Mouse (Mus musculus) CH12.LX (cell line): ENCODE data around the gene Sertad1. TPM values are rescaled to one million over a fixed set of nuclear protein-coding genes. Genes with fewer than 3 reads are reported as not detected.
A peak's percentile ranks its signal among the peaks of the same experiment; 100 is the strongest.

ENCODE experiments used
- DNase-seq: peaks from one replicate; pipeline ENCODE4 v3.0.0-alpha.2; 2013; ENCODE audit errors: extremely low read depth
- H3K27ac ChIP-seq: 2 replicates; pipeline ENCODE4 v1.5.1; 2012; ENCODE audit warnings: low read depth, mild to moderate bottlenecking, control low read depth, moderate library complexity; ENCODE audit not compliant: insufficient read depth
- H3K27me3 ChIP-seq: replicated peaks from 2 replicates; pipeline ENCODE3; 2012; ENCODE audit warnings: inconsistent platforms
- H3K36me3 ChIP-seq, 2 experiments: replicated peaks in 1 of 2; 2 replicates each; pipeline versions ENCODE3 to v1.6.1; 2012; ENCODE audit warnings: inconsistent platforms in 1 of 2, low read length in 1 of 2, mild to moderate bottlenecking in 1 of 2, mixed read lengths in 1 of 2, moderate library complexity in 1 of 2; ENCODE audit not compliant: control insufficient read depth in 1 of 2, insufficient read depth in 1 of 2
- H3K4me1 ChIP-seq, 2 experiments: 2 replicates each; pipeline ENCODE4 v1.6.1; 2012; ENCODE audit warnings: inconsistent platforms in 1 of 2, moderate library complexity in 1 of 2; ENCODE audit not compliant: insufficient read depth in 2 of 2, control insufficient read depth in 1 of 2
- H3K4me2 ChIP-seq: 2 replicates; pipeline ENCODE4 v1.6.1; 2012; ENCODE audit warnings: low read depth, mild to moderate bottlenecking, control low read depth; ENCODE audit not compliant: poor library complexity, insufficient read depth, severe bottlenecking
- H3K4me3 ChIP-seq, 3 experiments: fragments of 150-350 bp in 1 of 3; sonication (generic) in 1 of 3; replicated peaks in 1 of 3; 2 replicates each; pipeline versions ENCODE3 to v1.5.1; 2011 to 2012; ENCODE audit warnings: low read depth in 2 of 3, low read length in 2 of 3, mild to moderate bottlenecking in 2 of 3, moderate library complexity in 2 of 3, control low read depth in 1 of 3, improper control_type of control experiment in 1 of 3, inconsistent platforms in 1 of 3, mixed read lengths in 1 of 3; ENCODE audit not compliant: poor library complexity in 1 of 3
- H3K79me2 ChIP-seq: replicated peaks from 2 replicates; pipeline ENCODE4 v1.6.1; 2012; ENCODE audit warnings: mild to moderate bottlenecking, moderate library complexity; ENCODE audit not compliant: control insufficient read depth, poor library complexity, insufficient read depth, severe bottlenecking; ENCODE audit errors: extremely low read depth
- H3K9ac ChIP-seq: 2 replicates; pipeline ENCODE4 v1.6.1; 2012; ENCODE audit warnings: low read depth, mild to moderate bottlenecking, control low read depth, moderate library complexity; ENCODE audit not compliant: insufficient read depth
- H3K9me3 ChIP-seq: replicated peaks from 2 replicates; pipeline ENCODE3; 2012; ENCODE audit warnings: low read length, inconsistent platforms, mixed read lengths
- BHLHE40 ChIP-seq: IDR thresholded peaks from 2 replicates; pipeline ENCODE4 v1.6.1; 2011; ENCODE audit warnings: mild to moderate bottlenecking, low read depth, low read length, improper control_type of control experiment
- CHD1 ChIP-seq: IDR thresholded peaks from 2 replicates; pipeline ENCODE4 v1.6.1; 2012; ENCODE audit warnings: low read depth, low read length, improper control_type of control experiment, inconsistent platforms
- E2F4 ChIP-seq: IDR thresholded peaks from 2 replicates; pipeline ENCODE4 v1.6.1; 2011; ENCODE audit warnings: low read depth, low read length, improper control_type of control experiment; ENCODE audit not compliant: insufficient replicate concordance
- ETS1 ChIP-seq: conservative IDR thresholded peaks from 2 replicates; pipeline ENCODE4 v1.6.1; 2012; ENCODE audit warnings: low read depth, mild to moderate bottlenecking, inconsistent platforms, low read length, improper control_type of control experiment, moderate library complexity
- GABPA ChIP-seq: IDR thresholded peaks from 2 replicates; pipeline ENCODE4 v1.6.1; 2012; ENCODE audit warnings: low read depth, low read length, improper control_type of control experiment, inconsistent platforms; ENCODE audit not compliant: insufficient replicate concordance
- IRF4 ChIP-seq: IDR thresholded peaks from 2 replicates; pipeline ENCODE4 v1.6.1; 2014; ENCODE audit warnings: low read depth, mild to moderate bottlenecking, inconsistent platforms, low read length, improper control_type of control experiment
- KAT2A ChIP-seq: IDR thresholded peaks from 2 replicates; pipeline ENCODE4 v1.6.1; 2012; ENCODE audit warnings: low read length, improper control_type of control experiment, inconsistent platforms; ENCODE audit not compliant: insufficient replicate concordance
- MAFK ChIP-seq: IDR thresholded peaks from 2 replicates; pipeline ENCODE4 v1.6.1; 2011; ENCODE audit warnings: low read length, improper control_type of control experiment; ENCODE audit not compliant: insufficient replicate concordance
- MAX ChIP-seq: IDR thresholded peaks from 2 replicates; pipeline ENCODE4 v1.6.1; 2011; ENCODE audit warnings: low read length, improper control_type of control experiment
- MEF2A ChIP-seq: IDR thresholded peaks from 2 replicates; pipeline ENCODE4 v1.6.1; 2014; ENCODE audit warnings: low read depth, mild to moderate bottlenecking, inconsistent platforms, low read length, improper control_type of control experiment, borderline replicate concordance
- NELFE ChIP-seq: IDR thresholded peaks from 2 replicates; pipeline ENCODE4 v1.6.1; 2011; ENCODE audit warnings: low read depth, low read length, improper control_type of control experiment
- NRF1 ChIP-seq: IDR thresholded peaks from 2 replicates; pipeline ENCODE4 v1.6.1; 2014; ENCODE audit warnings: low read depth, mild to moderate bottlenecking, inconsistent platforms, low read length, improper control_type of control experiment, moderate library complexity
- POLR2A ChIP-seq: IDR thresholded peaks from 2 replicates; pipeline ENCODE4 v1.6.1; 2011; ENCODE audit warnings: low read depth, mild to moderate bottlenecking, improper control_type of control experiment, low read length
- RAD21 ChIP-seq: IDR thresholded peaks from 2 replicates; pipeline ENCODE4 v1.6.1; 2011; ENCODE audit warnings: low read depth, mild to moderate bottlenecking, low read length, improper control_type of control experiment, moderate library complexity
- RCOR1 ChIP-seq: conservative IDR thresholded peaks from 2 replicates; pipeline ENCODE4 v1.6.1; 2012; ENCODE audit warnings: low read depth, mild to moderate bottlenecking, inconsistent platforms, low read length, improper control_type of control experiment
- SIN3A ChIP-seq: IDR thresholded peaks from 2 replicates; pipeline ENCODE4 v1.6.1; 2012; ENCODE audit warnings: low read length, improper control_type of control experiment, inconsistent platforms
- SMC3 ChIP-seq: IDR thresholded peaks from 2 replicates; pipeline ENCODE4 v1.6.1; 2011; ENCODE audit warnings: low read depth, low read length, improper control_type of control experiment
- TBP ChIP-seq: conservative IDR thresholded peaks from 2 replicates; pipeline ENCODE4 v1.6.1; 2011; ENCODE audit warnings: low read depth, low read length, improper control_type of control experiment
- TCF12 ChIP-seq: IDR thresholded peaks from 2 replicates; pipeline ENCODE4 v1.6.1; 2014; ENCODE audit warnings: low read depth, mild to moderate bottlenecking, inconsistent platforms, low read length, improper control_type of control experiment
- USF1 ChIP-seq: IDR thresholded peaks from 2 replicates; pipeline ENCODE4 v1.6.1; 2014; ENCODE audit warnings: low read depth, mild to moderate bottlenecking, inconsistent platforms, low read length, improper control_type of control experiment
- USF2 ChIP-seq: conservative IDR thresholded peaks from 2 replicates; pipeline ENCODE4 v1.6.1; 2011; ENCODE audit warnings: low read depth, low read length, improper control_type of control experiment
- ZNF384 ChIP-seq: IDR thresholded peaks from 2 replicates; pipeline ENCODE4 v1.6.1; 2012; ENCODE audit warnings: low read depth, low read length, improper control_type of control experiment, inconsistent platforms
- dilution Hi-C: fragments of 300-500 bp; cut with MboI; formaldehyde crosslinking; loops from 2 replicates; pipeline ENCODE4 v1.14.3; 2020; ENCODE audit warnings: low sequenced_read_pairs; ENCODE audit not compliant: extremely low pct_unique_long_range_greater_than_20kb, extremely low pct_ligation_motif_present
- in situ Hi-C: fragments of 300-500 bp; cut with MboI; formaldehyde crosslinking; loops from 3 replicates; pipeline ENCODE4 v1.14.3; 2019; ENCODE audit warnings: low sequenced_read_pairs, low pct_ligation_motif_present, low pct_unique_long_range_greater_than_20kb, mixed read lengths
- polyA plus RNA-seq: library from polyadenylated mRNA; unstranded; fragments of >175 nt; gene quantifications from 2 replicates; pipeline ENCODE4 v1.2.1, GENCODE M21; 2012; ENCODE audit warnings: low read depth; ENCODE audit not compliant: insufficient read length
- total RNA-seq, 2 experiments: library from RNA; depleted of rRNA; stranded (reverse); fragments of 300-350 nt in 1 of 2; fragments of >200 nt in 1 of 2; gene quantifications; 2 replicates each; pipeline ENCODE4 v1.2.3; 2012 to 2014

Gene Sertad1
- total and polyA plus RNA-seq, 3 experiments: 5.0 to 9.1 (median 8.3) TPM

DNA sequence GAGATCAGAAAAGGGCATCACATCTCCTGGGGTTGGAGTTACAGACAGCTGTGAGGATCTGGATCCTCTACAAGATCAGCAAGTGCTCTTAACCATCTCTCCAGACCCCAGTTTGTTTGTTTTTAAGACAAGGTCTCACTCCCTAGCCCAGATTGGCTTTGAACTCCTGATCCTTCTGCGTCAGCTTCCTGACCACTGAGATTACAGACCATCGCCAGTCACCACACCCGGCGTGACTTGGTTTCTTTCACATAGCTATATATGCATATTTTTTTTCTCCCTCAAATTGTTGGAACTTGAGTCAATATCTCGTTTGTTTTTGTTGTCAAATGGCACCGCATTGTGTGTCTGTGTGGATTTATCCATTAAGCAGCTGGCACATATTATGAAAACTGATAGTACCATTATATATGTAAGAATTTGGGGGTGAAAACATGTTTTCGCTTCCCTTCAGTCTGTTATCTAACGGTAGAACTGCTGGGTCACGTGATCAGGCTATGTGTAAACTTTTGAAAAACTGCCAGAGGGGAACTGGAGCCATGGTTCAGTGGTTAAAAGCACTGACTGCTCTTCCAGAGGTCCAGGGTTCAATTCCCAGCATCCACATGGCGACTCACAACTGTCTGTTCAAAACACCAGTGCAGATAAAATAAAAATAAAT is 32.1 kb upstream of the Sertad1 start:
- H3K9ac ChIP-seq: no peak overlapping the region
- peaks cover 0 to 11% of the 10 kb centered on the region in 2 experiments; a peak in 2 of 4 replicates for H3K4me1 ChIP-seq
- peaks cover 2% of the 10 kb centered on the region for H3K9me3 ChIP-seq
- no peaks in the 10 kb centered on the region for H3K27me3 ChIP-seq
- H3K4me3 ChIP-seq: no peak overlapping the region
- H3K4me2 ChIP-seq: no peak overlapping the region
- no peak for TF ChIP-seq POLR2A
- TF ChIP-seq E2F4: no peak
- no peak for TF ChIP-seq MEF2A
- no peak for TF ChIP-seq SIN3A
- TF ChIP-seq USF2: peak; percentile 52
- no peak for TF ChIP-seq RCOR1
- peak; percentile 57 for TF ChIP-seq USF1
- peak; percentile 27; the same call in 1 of the 2 replicates for TF ChIP-seq BHLHE40
- no peak for TF ChIP-seq CHD1
- no peak for TF ChIP-seq ZNF384
- no peak for TF ChIP-seq KAT2A
- TF ChIP-seq TCF12: no peak
- TF ChIP-seq IRF4: no peak
- no peak for TF ChIP-seq MAFK
- no peak for TF ChIP-seq NELFE
- TF ChIP-seq SMC3: no peak
- no peak for TF ChIP-seq MAX
- no peak for TF ChIP-seq GABPA
- TF ChIP-seq RAD21: no peak
- TF ChIP-seq ETS1: no peak
- 0 out of 2 replicates have a peak, but pooled peaks have one; percentile 50 for TF ChIP-seq TBP
- no peak for TF ChIP-seq NRF1
- no peak for DNase-seq
- in situ Hi-C loops (no loop called here), dilution Hi-C loops (no loop called here)
- no peak overlapping the region for H3K27ac ChIP-seq
- H3K36me3 ChIP-seq: no peaks in the 10 kb centered on the region
- no peaks in the 10 kb centered on the region for H3K79me2 ChIP-seq
